12 mouse cellular contexts compared by ENCODE assay signal in genomic region chr6:37297744-37298482, GRCm38 (mm10). TPM values are rescaled to one million over a fixed set of nuclear protein-coding genes. Genes with fewer than 3 reads are reported as not detected.
DNase-seq lines count a peak whose midpoint lies in the region; ATAC-seq and TF ChIP-seq lines count a peak whose summit lies in the region.
"Had no signal": no experiment of that assay in that cellular context is flagged by ENCODE, and none has a peak within 500 bp of the region (broad histone marks: within the 10 kb centered on the region; RNA-seq: fewer than 3 reads in every experiment).

No protein-coding gene starts in this region.

- no peaks in the 10 kb centered on the region for H3K36me3 ChIP-seq in hindbrain, embryonic 11.5 days (ENCODE audit: control insufficient read depth, insufficient read depth, low read length)
- H3K36me3 ChIP-seq in hindbrain, embryonic 10.5 days = no peaks in the 10 kb centered on the region
- H3K36me3 ChIP-seq in hindbrain, postnatal 0 days (ENCODE audit: insufficient read depth, low read length) = no peaks in the 10 kb centered on the region
- H3K36me3 ChIP-seq: intestine, embryonic 15.5 days; limb, embryonic 10.5 days had no signal

- no peak for TF ChIP-seq CTCF in hindbrain, postnatal 0 days (IDR thresholded peaks at IDR 0.05; ENCODE audit: low read depth)

- H3K27ac ChIP-seq in hindbrain, embryonic 11.5 days (ENCODE audit: low read depth, low read length) = no peak overlapping the region
- H3K27ac ChIP-seq in hindbrain, embryonic 10.5 days = no peak overlapping the region
- H3K27ac ChIP-seq in hindbrain, postnatal 0 days = no peak overlapping the region
- H3K27ac ChIP-seq: intestine, embryonic 15.5 days; limb, embryonic 10.5 days had no signal

- DNase-seq in hindbrain, embryonic 11.5 days (ENCODE audit: low spot score) = no peak
- DNase-seq in hindbrain, embryonic 10.5 days (ENCODE audit: low spot score) = no peak
- peak; percentile 48 for DNase-seq in right cerebral cortex, postnatal 10 days (ENCODE audit: low spot score in 2 of 2)
- DNase-seq in right cerebral cortex, postnatal 36 days (ENCODE audit: low spot score in 2 of 2) = no peak
- peak; percentile 59 for DNase-seq in hindbrain, postnatal 0 days (ENCODE audit: low spot score)
- no peak for DNase-seq in B cell, adult 2 months
- DNase-seq in gastrocnemius, postnatal 25 days = no peak
- no peak for DNase-seq in spleen, postnatal 10 days (ENCODE audit: low spot score in 2 of 2)
- DNase-seq: lung, embryonic 14.5 days had no signal

- H3K27me3 ChIP-seq in hindbrain, embryonic 11.5 days (ENCODE audit: control insufficient read depth, insufficient read depth, low read length) = peaks cover 20% of the 10 kb centered on the region; the same call in 1 of the 2 replicates
- H3K27me3 ChIP-seq in hindbrain, embryonic 10.5 days (ENCODE audit: insufficient read depth, poor library complexity, severe bottlenecking) = peaks cover 59% of the 10 kb centered on the region
- H3K27me3 ChIP-seq in hindbrain, postnatal 0 days (ENCODE audit: insufficient read depth, low read length) = no peaks in the 10 kb centered on the region

- no peak overlapping the region for H3K4me3 ChIP-seq in hindbrain, embryonic 11.5 days (ENCODE audit: low read depth, low read length)
- H3K4me3 ChIP-seq in hindbrain, embryonic 10.5 days = no peak overlapping the region
- peak overlapping the region; percentile 84 for H3K4me3 ChIP-seq in hindbrain, postnatal 0 days (ENCODE audit: low read length)
- H3K4me3 ChIP-seq: intestine, embryonic 15.5 days; limb, embryonic 10.5 days had no signal

- no peak overlapping the region for H3K4me2 ChIP-seq in hindbrain, embryonic 11.5 days (replicated peaks; ENCODE audit: low read depth, low read length)
- peak overlapping the region; percentile 83 for H3K4me2 ChIP-seq in hindbrain, postnatal 0 days (ENCODE audit: low read depth, low read length)
- H3K4me2 ChIP-seq: intestine, embryonic 15.5 days; lung, embryonic 14.5 days had no signal

- H3K4me1 ChIP-seq in hindbrain, embryonic 11.5 days (replicated peaks; ENCODE audit: control insufficient read depth, insufficient read depth, low read length) = 0 out of 2 replicates have a peak, but pooled peaks cover 5% of the 10 kb centered on the region
- peaks cover 32% of the 10 kb centered on the region for H3K4me1 ChIP-seq in hindbrain, embryonic 10.5 days (replicated peaks)
- peaks cover 6% of the 10 kb centered on the region for H3K4me1 ChIP-seq in hindbrain, postnatal 0 days (ENCODE audit: insufficient read depth, low read length)

- no peaks in the 10 kb centered on the region for H3K9me3 ChIP-seq in hindbrain, embryonic 11.5 days (ENCODE audit: control insufficient read depth, low read length)
- no peaks in the 10 kb centered on the region for H3K9me3 ChIP-seq in hindbrain, embryonic 10.5 days
- no peaks in the 10 kb centered on the region for H3K9me3 ChIP-seq in hindbrain, postnatal 0 days (ENCODE audit: low read length)
- H3K9me3 ChIP-seq: intestine, embryonic 15.5 days; limb, embryonic 10.5 days had no signal

- 44% methylated on average over 8 of the region's 8 CpGs for WGBS in hindbrain, embryonic 11.5 days
- 49% methylated on average over 8 of the region's 8 CpGs for WGBS in hindbrain, embryonic 10.5 days
- WGBS in hindbrain, postnatal 0 days = 35% methylated on average over 8 of the region's 8 CpGs

- peak; percentile 27; the same call in 1 of the 2 replicates for ATAC-seq in hindbrain, embryonic 11.5 days (ENCODE audit: low FRiP score)
- ATAC-seq in hindbrain, postnatal 0 days = no peak
- ATAC-seq: CD4-positive, CD25-positive, alpha-beta regulatory T cell, adult 4 months; intestine, embryonic 15.5 days had no signal

- no peak overlapping the region for H3K9ac ChIP-seq in hindbrain, embryonic 11.5 days (ENCODE audit: low read depth, low read length)
- H3K9ac ChIP-seq in hindbrain, postnatal 0 days (replicated peaks; ENCODE audit: low read length) = no peak overlapping the region
- H3K9ac ChIP-seq: intestine, embryonic 15.5 days; lung, embryonic 14.5 days had no signal

RNA-seq across cellular contexts. Expression of gene Dgki, which starts 2.1 kb away (rescaled TPM):
- polyA plus RNA-seq in hindbrain, embryonic 11.5 days (2014; fragmentation: Nextera tagmentation; extraction: Ambion mirVana) = 2.6 and 3.0 TPM in 2 replicates
- 0.39 and 1.0 TPM in 2 replicates for polyA plus RNA-seq in hindbrain, embryonic 10.5 days (2016; fragmentation: Nextera tagmentation; extraction: Ambion mirVana)
- total RNA-seq in hindbrain, postnatal 0 days (2014; rRNA removed) = 20.1 and 22.3 TPM in 2 replicates
- 4.4 and 4.5 TPM in 2 replicates for polyA plus RNA-seq in hindbrain, postnatal 0 days (2015; fragmentation: Nextera tagmentation; extraction: Ambion mirVana)
- total RNA-seq in gastrocnemius, postnatal 25 days (2021) = under 1 TPM; 0.13 to 0.15 TPM

Comparison
In these comparisons a context has a peak if more than half of its experiments do, and no peak if none do; other contexts are left out.
1. DNase-seq: peak in right cerebral cortex, postnatal 10 days (2 of 2) and hindbrain, postnatal 0 days (single experiment); none in hindbrain, embryonic 11.5 days (single experiment), hindbrain, embryonic 10.5 days (single experiment), right cerebral cortex, postnatal 36 days (0 of 2), B cell, adult 2 months (0 of 2), gastrocnemius, postnatal 25 days (single experiment) and spleen, postnatal 10 days (0 of 2).